Comparison of ENCODE assay signal across 27 mouse cellular contexts in genomic region chr8:114552606-114553005, GRCm38 (mm10).
A peak's percentile ranks its signal among the peaks of the same experiment; 100 is the strongest.
DNase-seq lines count a peak whose midpoint lies in the region; ATAC-seq lines count a peak whose summit lies in the region.
"Had no signal": no experiment of that assay in that cellular context is flagged by ENCODE, and none has a peak within 500 bp of the region (broad histone marks: within the 10 kb centered on the region; RNA-seq: fewer than 3 reads in every experiment).

No protein-coding gene starts in this region.

- no peak overlapping the region for H3K9ac ChIP-seq in limb, embryonic 12.5 days (replicated peaks)
- no peak overlapping the region for H3K9ac ChIP-seq in limb, embryonic 15.5 days
- H3K9ac ChIP-seq: heart, embryonic 12.5 days; kidney, embryonic 15.5 days; liver, embryonic 13.5 days; midbrain, embryonic 13.5 days had no signal

- no peak overlapping the region for H3K4me3 ChIP-seq in limb, embryonic 12.5 days (replicated peaks)
- no peak overlapping the region for H3K4me3 ChIP-seq in limb, embryonic 10.5 days
- no peak overlapping the region for H3K4me3 ChIP-seq in limb, embryonic 15.5 days
- H3K4me3 ChIP-seq: erythroblast, embryonic 14.5 days; heart, embryonic 12.5 days; kidney, embryonic 15.5 days; liver, embryonic 13.5 days; midbrain, embryonic 13.5 days had no signal

- no peaks in the 10 kb centered on the region for H3K36me3 ChIP-seq in limb, embryonic 12.5 days
- no peaks in the 10 kb centered on the region for H3K36me3 ChIP-seq in limb, embryonic 10.5 days
- no peaks in the 10 kb centered on the region for H3K36me3 ChIP-seq in limb, embryonic 15.5 days
- H3K36me3 ChIP-seq: heart, embryonic 12.5 days; kidney, embryonic 15.5 days; liver, embryonic 13.5 days; midbrain, embryonic 13.5 days had no signal

- ATAC-seq in limb, embryonic 12.5 days (ENCODE audit: insufficient number of reproducible peaks, insufficient read depth, low FRiP score, low TSS enrichment, low read depth), result no peak
- no peak for ATAC-seq in limb, embryonic 15.5 days (ENCODE audit: insufficient number of reproducible peaks, low FRiP score, low TSS enrichment, low read depth)
- ATAC-seq: CD4-positive, CD25-positive, alpha-beta regulatory T cell, adult 4 months; forebrain, embryonic 16.5 days; hindbrain, embryonic 16.5 days; lung, postnatal 0 days; midbrain, embryonic 13.5 days had no signal

- H3K27ac ChIP-seq in limb, embryonic 12.5 days, result peak overlapping the region; percentile 2; the same call in 1 of the 2 replicates
- no peak overlapping the region; the same call in 1 of the 2 replicates for H3K27ac ChIP-seq in limb, embryonic 10.5 days
- 0 out of 2 replicates have a peak overlapping the region, but pooled peaks have one; percentile 38 for H3K27ac ChIP-seq in limb, embryonic 15.5 days
- H3K27ac ChIP-seq: kidney, embryonic 15.5 days; liver, embryonic 13.5 days; macrophage; midbrain, embryonic 13.5 days had no signal

- H3K4me1 ChIP-seq in limb, embryonic 12.5 days (replicated peaks), result peaks cover 19% of the 10 kb centered on the region
- H3K4me1 ChIP-seq in limb, embryonic 10.5 days, result peaks cover 35% of the 10 kb centered on the region
- peaks cover 17% of the 10 kb centered on the region; the same call in 1 of the 2 replicates for H3K4me1 ChIP-seq in limb, embryonic 15.5 days
- H3K4me1 ChIP-seq: heart, embryonic 12.5 days; midbrain, embryonic 13.5 days had no signal

- peak; percentile 40 for DNase-seq in gastrocnemius, postnatal 25 days
- no peak for DNase-seq in gastrocnemius, postnatal 10 days
- DNase-seq in limb, embryonic 10.5 days (ENCODE audit: low spot score), result no peak
- DNase-seq in NIH3T3 (ENCODE audit: low read depth), result peak; percentile 11
- no peak for DNase-seq in lung, postnatal 25 days (ENCODE audit: low spot score)
- DNase-seq: adrenal gland, adult 2 months; adrenal gland, postnatal 36 days; cerebellum, adult 2 months; cerebellum, postnatal 14 days; kidney, adult 18-20 months; kidney, postnatal 25 days; left cerebral cortex, postnatal 4 days; liver, embryonic 13.5 days; lung, adult 18-20 months; right cerebral cortex, postnatal 25 days; spleen, adult 18-20 months had no signal

- WGBS in limb, embryonic 12.5 days, result 59% methylated on average over 3 of the region's 3 CpGs
- WGBS in limb, embryonic 10.5 days, result 77% methylated on average over 3 of the region's 3 CpGs
- 46% methylated on average over 3 of the region's 3 CpGs for WGBS in limb, embryonic 15.5 days

- peaks cover 10% of the 10 kb centered on the region; the same call in 1 of the 2 replicates for H3K27me3 ChIP-seq in limb, embryonic 12.5 days
- H3K27me3 ChIP-seq in limb, embryonic 10.5 days (ENCODE audit: low read depth, poor library complexity, severe bottlenecking), result 0 out of 2 replicates have a peak, but pooled peaks cover 6% of the 10 kb centered on the region
- no peaks in the 10 kb centered on the region for H3K27me3 ChIP-seq in limb, embryonic 15.5 days
- H3K27me3 ChIP-seq: heart, embryonic 12.5 days; kidney, embryonic 15.5 days; liver, embryonic 13.5 days had no signal

- H3K4me2 ChIP-seq in limb, embryonic 12.5 days, result no peak overlapping the region
- H3K4me2 ChIP-seq in limb, embryonic 15.5 days, result no peak overlapping the region
- H3K4me2 ChIP-seq: heart, embryonic 12.5 days; kidney, embryonic 15.5 days; liver, embryonic 13.5 days; midbrain, embryonic 13.5 days had no signal

- no peaks in the 10 kb centered on the region for H3K9me3 ChIP-seq in limb, embryonic 12.5 days
- H3K9me3 ChIP-seq in limb, embryonic 10.5 days (replicated peaks), result no peaks in the 10 kb centered on the region
- H3K9me3 ChIP-seq in limb, embryonic 15.5 days, result no peaks in the 10 kb centered on the region
- H3K9me3 ChIP-seq: heart, embryonic 12.5 days; kidney, embryonic 15.5 days; liver, embryonic 13.5 days; midbrain, embryonic 13.5 days had no signal

Comparison
In these comparisons a context has a peak if more than half of its experiments do, and no peak if none do; other contexts are left out.
1. DNase-seq: peak in gastrocnemius, postnatal 25 days (single experiment) and NIH3T3 (single experiment); none in gastrocnemius, postnatal 10 days (single experiment), limb, embryonic 10.5 days (single experiment) and lung, postnatal 25 days (single experiment).